ENCODE assay signal across 13 mouse cellular contexts in the genomic region with DNA sequence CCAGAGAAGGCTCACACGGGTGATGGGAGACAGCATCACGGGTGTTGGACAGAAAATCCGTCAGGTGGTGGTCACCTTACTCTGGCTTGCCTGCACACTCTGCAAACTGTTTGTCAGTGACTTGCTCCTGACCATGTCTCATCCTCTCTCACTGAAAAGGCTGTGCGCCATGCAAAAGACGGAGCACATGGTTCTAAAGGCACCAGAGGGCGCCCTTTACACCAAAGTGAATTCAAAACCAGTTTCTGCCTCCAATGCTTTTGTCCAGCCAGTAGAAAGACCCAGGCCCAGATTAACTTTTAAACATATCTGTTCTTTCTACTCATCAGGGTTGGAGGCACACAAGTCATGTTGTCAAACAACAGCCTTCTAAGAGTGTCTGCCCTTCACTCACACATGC. TPM values are rescaled to one million over a fixed set of nuclear protein-coding genes. Genes with fewer than 3 reads are reported as not detected.
DNase-seq lines count a peak whose midpoint lies in the region; ATAC-seq and TF ChIP-seq lines count a peak whose summit lies in the region.
"Had no signal": no experiment of that assay in that cellular context is flagged by ENCODE, and none has a peak within 500 bp of the region (broad histone marks: within the 10 kb centered on the region; RNA-seq: fewer than 3 reads in every experiment).

No protein-coding gene starts in this region.

- H3K4me1 ChIP-seq in hindbrain, embryonic 10.5 days (replicated peaks), result peaks cover 8% of the 10 kb centered on the region
- peaks cover 7% of the 10 kb centered on the region for H3K4me1 ChIP-seq in hindbrain, embryonic 13.5 days (replicated peaks)
- H3K4me1 ChIP-seq in neural tube, embryonic 15.5 days, result peaks cover 7% of the 10 kb centered on the region
- no peaks in the 10 kb centered on the region for H3K4me1 ChIP-seq in stomach, postnatal 0 days (replicated peaks; ENCODE audit: control insufficient read depth, insufficient read depth)

- TF ChIP-seq EP300 in stomach, postnatal 0 days (optimal IDR thresholded peaks at IDR 0.05), result no peak

- intact Hi-C loops in left cerebral cortex, postnatal 14 days (cut with DNase I), result loop anchor here (10.0 kb wide), 1 partner anchor 1252 kb away; no protein-coding TSS in a partner anchor

- H3K4me2 ChIP-seq in hindbrain, embryonic 13.5 days, result no peak overlapping the region
- no peak overlapping the region for H3K4me2 ChIP-seq in neural tube, embryonic 15.5 days
- H3K4me2 ChIP-seq in stomach, postnatal 0 days (replicated peaks; ENCODE audit: low read depth), result no peak overlapping the region
- H3K4me2 ChIP-seq: heart, embryonic 13.5 days had no signal

- 63% methylated on average over 6 of the region's 6 CpGs for WGBS in hindbrain, embryonic 10.5 days
- WGBS in hindbrain, embryonic 13.5 days, result 58% methylated on average over 6 of the region's 6 CpGs
- WGBS in neural tube, embryonic 15.5 days, result 69% methylated on average over 6 of the region's 6 CpGs
- whole genome bisulfite sequencing in stomach, postnatal 0 days, result 67% methylated on average over 6 of the region's 6 CpGs

- TF ChIP-seq CTCF in stomach, postnatal 0 days (IDR thresholded peaks at IDR 0.05; ENCODE audit: low read depth), result peak; percentile 58

- H3K27ac ChIP-seq in hindbrain, embryonic 10.5 days, result no peak overlapping the region
- no peak overlapping the region for H3K27ac ChIP-seq in hindbrain, embryonic 13.5 days
- no peak overlapping the region for H3K27ac ChIP-seq in neural tube, embryonic 15.5 days (replicated peaks)
- H3K27ac ChIP-seq in stomach, postnatal 0 days (replicated peaks), result no peak overlapping the region
- H3K27ac ChIP-seq: heart, embryonic 13.5 days had no signal

- H3K27me3 ChIP-seq in hindbrain, embryonic 10.5 days (ENCODE audit: insufficient read depth, poor library complexity, severe bottlenecking), result peaks cover 24% of the 10 kb centered on the region
- H3K27me3 ChIP-seq in hindbrain, embryonic 13.5 days, result no peaks in the 10 kb centered on the region; the same call in 1 of the 2 replicates
- H3K27me3 ChIP-seq in neural tube, embryonic 15.5 days (replicated peaks), result peaks cover 4% of the 10 kb centered on the region; the same call in 1 of the 2 replicates
- no peaks in the 10 kb centered on the region for H3K27me3 ChIP-seq in stomach, postnatal 0 days (ENCODE audit: control insufficient read depth, insufficient read depth, low read length)

- no peak overlapping the region for H3K4me3 ChIP-seq in hindbrain, embryonic 10.5 days
- H3K4me3 ChIP-seq in hindbrain, embryonic 13.5 days, result no peak overlapping the region
- H3K4me3 ChIP-seq in neural tube, embryonic 15.5 days (replicated peaks), result no peak overlapping the region
- H3K4me3 ChIP-seq in stomach, postnatal 0 days (ENCODE audit: low read depth, low read length), result no peak overlapping the region
- H3K4me3 ChIP-seq: heart, embryonic 13.5 days had no signal

- no peak overlapping the region for H3K9ac ChIP-seq in hindbrain, embryonic 13.5 days
- H3K9ac ChIP-seq in neural tube, embryonic 15.5 days (replicated peaks), result no peak overlapping the region
- H3K9ac ChIP-seq in stomach, postnatal 0 days (ENCODE audit: low read length), result no peak overlapping the region
- H3K9ac ChIP-seq: heart, embryonic 13.5 days had no signal

- no peak for ATAC-seq in hindbrain, embryonic 13.5 days (ENCODE audit: low FRiP score)
- no peak for ATAC-seq in neural tube, embryonic 15.5 days (ENCODE audit: low FRiP score)
- no peak for ATAC-seq in stomach, postnatal 0 days (ENCODE audit: low FRiP score, low TSS enrichment)

- H3K9me3 ChIP-seq in hindbrain, embryonic 10.5 days, result no peaks in the 10 kb centered on the region
- no peaks in the 10 kb centered on the region for H3K9me3 ChIP-seq in hindbrain, embryonic 13.5 days
- no peaks in the 10 kb centered on the region for H3K9me3 ChIP-seq in neural tube, embryonic 15.5 days (replicated peaks)
- H3K9me3 ChIP-seq in stomach, postnatal 0 days (ENCODE audit: control insufficient read depth, low read length), result no peaks in the 10 kb centered on the region
- H3K9me3 ChIP-seq: heart, embryonic 13.5 days had no signal

- H3K36me3 ChIP-seq in hindbrain, embryonic 10.5 days, result no peaks in the 10 kb centered on the region
- H3K36me3 ChIP-seq in hindbrain, embryonic 13.5 days, result no peaks in the 10 kb centered on the region
- no peaks in the 10 kb centered on the region for H3K36me3 ChIP-seq in neural tube, embryonic 15.5 days
- H3K36me3 ChIP-seq in stomach, postnatal 0 days (ENCODE audit: control insufficient read depth, insufficient read depth, low read length), result no peaks in the 10 kb centered on the region
- H3K36me3 ChIP-seq: heart, embryonic 13.5 days had no signal

- peak; percentile 34 for DNase-seq in hindbrain, embryonic 10.5 days (ENCODE audit: low spot score)
- peak; percentile 35 for DNase-seq in neural tube, embryonic 10.5 days (ENCODE audit: extremely low spot score, low spot score)
- DNase-seq in embryo, embryonic 10.5 days (ENCODE audit: low spot score), result peak; percentile 63
- DNase-seq in stomach, postnatal 0 days (ENCODE audit: low spot score), result no peak
- DNase-seq in left cerebral cortex, postnatal 14 days (ENCODE audit: low spot score in 2 of 2), result no peak
- DNase-seq in layer of hippocampus, adult 18-20 months (ENCODE audit: low spot score in 2 of 2), result no peak
- DNase-seq: cerebellum, postnatal 36 days; kidney, adult 8-10 months; lung, postnatal 10 days; right cerebral cortex, postnatal 25 days had no signal

RNA-seq across cellular contexts. Expression of a gene that starts 22.0 kb away (rescaled TPM):
- polyA plus RNA-seq in hindbrain, embryonic 10.5 days (2016; fragmentation: Nextera tagmentation; extraction: Ambion mirVana), result not detected in 2 replicates
- 0.23 TPM in 1 of 2 replicates, not detected in the other for polyA plus RNA-seq in hindbrain, embryonic 13.5 days (2015; fragmentation: Nextera tagmentation; extraction: Ambion mirVana)
- polyA plus RNA-seq in neural tube, embryonic 15.5 days (2015; fragmentation: Nextera tagmentation; extraction: Ambion mirVana), result not detected in 2 replicates
- 0.27 TPM in 1 of 2 replicates, not detected in the other for polyA plus RNA-seq in stomach, postnatal 0 days (2015; fragmentation: Nextera tagmentation; extraction: Ambion mirVana)
- 1 to 10 TPM in 1 of 2 experiments, under 1 TPM in 1; 0.66 to 1.1 TPM for total RNA-seq in left cerebral cortex, postnatal 14 days (2021)
- 1 to 10 TPM; 1.0 to 1.5 TPM for total RNA-seq in layer of hippocampus, adult 18-20 months (2021)
- polyA plus RNA-seq: heart, embryonic 13.5 days had no signal

RNA-seq across cellular contexts. Expression of a gene that starts 25.0 kb away (rescaled TPM):
- polyA plus RNA-seq in hindbrain, embryonic 10.5 days (2016; fragmentation: Nextera tagmentation; extraction: Ambion mirVana), result 20.7 and 54.9 TPM in 2 replicates
- polyA plus RNA-seq in hindbrain, embryonic 13.5 days (2015; fragmentation: Nextera tagmentation; extraction: Ambion mirVana), result 116 and 129 TPM in 2 replicates
- 85.1 and 102 TPM in 2 replicates for polyA plus RNA-seq in neural tube, embryonic 15.5 days (2015; fragmentation: Nextera tagmentation; extraction: Ambion mirVana)
- polyA plus RNA-seq in stomach, postnatal 0 days (2015; fragmentation: Nextera tagmentation; extraction: Ambion mirVana), result 10.5 and 11.7 TPM in 2 replicates
- 100 to 1,000 TPM; 114 to 125 TPM for total RNA-seq in left cerebral cortex, postnatal 14 days (2021)
- 100 to 1,000 TPM in 1 of 2 experiments, 10 to 100 TPM in 1; 98.5 to 108 TPM for total RNA-seq in layer of hippocampus, adult 18-20 months (2021)

Comparison
In these comparisons a context has a peak if more than half of its experiments do, and no peak if none do; other contexts are left out.
1. DNase-seq: peak in hindbrain, embryonic 10.5 days (single experiment), neural tube, embryonic 10.5 days (single experiment) and embryo, embryonic 10.5 days (single experiment); none in stomach, postnatal 0 days (single experiment), left cerebral cortex, postnatal 14 days (0 of 2) and layer of hippocampus, adult 18-20 months (0 of 2).